Mouse (Mus musculus): ENCODE data around the gene Acss1. TPM values are rescaled to one million over a fixed set of nuclear protein-coding genes. Genes with fewer than 3 reads are reported as not detected.

The Acss1 gene
- total and polyA plus RNA-seq, 3 experiments = 23.5 to 38.3 (median 30.3) TPM

DNA sequence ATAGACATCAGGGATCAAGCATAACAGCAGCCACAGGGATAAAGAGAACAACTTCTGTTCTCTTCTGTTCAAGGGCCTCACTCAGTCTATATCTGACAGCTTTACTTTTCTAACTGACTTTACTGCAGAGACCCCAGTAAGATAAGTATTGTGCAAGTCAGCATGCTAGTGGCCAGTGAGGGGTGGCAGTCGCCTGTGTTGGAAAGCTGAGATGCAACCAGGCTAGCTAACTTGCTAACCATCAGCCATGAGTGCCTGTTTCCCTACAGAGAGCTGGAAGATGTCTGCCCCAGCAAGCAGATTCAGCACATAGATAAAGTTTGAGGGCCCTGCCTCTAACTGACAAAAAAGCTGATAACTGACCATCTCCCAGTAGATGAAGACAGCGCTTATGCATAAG, 97.5 kb downstream of the Acss1 start:
- no peak for DNase-seq

DNA sequence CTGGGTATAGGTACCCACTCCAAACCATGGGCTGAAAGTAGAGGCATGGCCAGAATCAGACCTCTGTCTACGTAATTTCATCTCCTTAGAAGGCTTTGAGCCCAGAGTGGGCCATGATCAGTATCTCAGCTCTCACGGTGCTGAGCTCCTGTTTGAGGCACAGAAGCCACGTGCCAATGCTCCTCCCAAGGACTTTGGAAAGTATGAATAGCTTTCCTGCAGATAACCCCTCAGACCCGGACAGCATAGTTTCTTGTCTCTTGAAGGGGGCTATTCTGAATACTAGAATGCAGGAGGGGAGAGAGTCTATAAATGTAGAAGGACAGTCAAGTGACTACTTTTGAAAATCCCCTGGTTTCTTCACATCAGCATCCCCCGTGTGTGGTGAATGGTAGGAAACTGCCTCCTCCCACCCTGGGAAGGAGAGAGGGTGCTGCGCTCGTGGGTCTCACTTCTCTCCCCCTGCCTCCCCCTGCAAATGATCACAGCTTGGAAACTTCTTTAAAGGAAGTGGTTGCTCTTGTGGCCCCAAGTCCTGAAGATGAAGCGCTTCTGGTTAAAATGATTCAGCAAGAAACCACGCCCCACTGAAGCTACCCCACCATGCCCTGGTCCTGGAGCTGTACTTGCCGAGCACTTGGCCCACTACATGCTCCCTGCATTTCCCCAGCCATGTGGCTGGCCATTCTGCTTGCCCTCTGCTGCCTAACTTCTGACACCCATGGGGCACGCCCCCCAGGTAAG, 98.3 kb downstream of the Acss1 start, which contains the start of gene Cst7:
TSS of gene Cst7 (plus strand) at position 569 of the 744 bp plus-strand sequence.
- no peak for DNase-seq

Other genes with a start within 250 kb of the Acss1 start
- 1 to 10 TPM; 4.7 to 5.8 TPM for gene Zfp442, start 217.0 kb downstream of the Acss1 start, total RNA-seq (2021)
- gene Zfp442, start 217.0 kb downstream of the Acss1 start, polyA plus RNA-seq (2012; rRNA removed) = 0.04 and 0.19 TPM in 2 replicates
- 1 to 10 TPM in 1 of 2 experiments, under 1 TPM in 1; 0.89 to 1.7 TPM for gene Zfp345, start 183.4 kb downstream of the Acss1 start, total RNA-seq (2021)
- gene Zfp345, start 183.4 kb downstream of the Acss1 start, polyA plus RNA-seq (2012; rRNA removed) = not detected in 2 replicates
- gene Cst7, start 98.1 kb downstream of the Acss1 start, total RNA-seq (2021) = not detected
- gene Cst7, start 98.1 kb downstream of the Acss1 start, polyA plus RNA-seq (2012; rRNA removed) = 0.18 and 0.20 TPM in 2 replicates
- gene Apmap, start 59.9 kb downstream of the Acss1 start, total RNA-seq (2021) = 100 to 1,000 TPM; 113 to 195 TPM
- 45.3 and 46.1 TPM in 2 replicates for gene Apmap, start 59.9 kb downstream of the Acss1 start, polyA plus RNA-seq (2012; rRNA removed)
- gene Vsx1, start 20.9 kb upstream of the Acss1 start, total RNA-seq (2021) = not detected
- not detected in 2 replicates for gene Vsx1, start 20.9 kb upstream of the Acss1 start, polyA plus RNA-seq (2012; rRNA removed)
- 10 to 100 TPM in 1 of 2 experiments, 1 to 10 TPM in 1; 9.9 to 11.5 TPM for gene Entpd6, start 80.5 kb upstream of the Acss1 start, total RNA-seq (2021)
- gene Entpd6, start 80.5 kb upstream of the Acss1 start, polyA plus RNA-seq (2012; rRNA removed) = 13.3 and 21.0 TPM in 2 replicates
- 10 to 100 TPM; 41.1 to 55.2 TPM for gene Pygb, start 118.2 kb upstream of the Acss1 start, total RNA-seq (2021)
- gene Pygb, start 118.2 kb upstream of the Acss1 start, polyA plus RNA-seq (2012; rRNA removed) = 28.5 and 37.3 TPM in 2 replicates
- 10 to 100 TPM; 79.2 to 82.0 TPM for gene Abhd12, start 236.2 kb upstream of the Acss1 start, total RNA-seq (2021)
- gene Abhd12, start 236.2 kb upstream of the Acss1 start, polyA plus RNA-seq (2012; rRNA removed) = 45.5 and 46.9 TPM in 2 replicates
- gene Gins1, start 236.9 kb upstream of the Acss1 start, total RNA-seq (2021) = 1 to 10 TPM; 1.5 to 2.7 TPM
- gene Gins1, start 236.9 kb upstream of the Acss1 start, polyA plus RNA-seq (2012; rRNA removed) = 0.65 and 0.70 TPM in 2 replicates

All from adrenal gland, adult 2 months (tissue).